In the genomic region with DNA sequence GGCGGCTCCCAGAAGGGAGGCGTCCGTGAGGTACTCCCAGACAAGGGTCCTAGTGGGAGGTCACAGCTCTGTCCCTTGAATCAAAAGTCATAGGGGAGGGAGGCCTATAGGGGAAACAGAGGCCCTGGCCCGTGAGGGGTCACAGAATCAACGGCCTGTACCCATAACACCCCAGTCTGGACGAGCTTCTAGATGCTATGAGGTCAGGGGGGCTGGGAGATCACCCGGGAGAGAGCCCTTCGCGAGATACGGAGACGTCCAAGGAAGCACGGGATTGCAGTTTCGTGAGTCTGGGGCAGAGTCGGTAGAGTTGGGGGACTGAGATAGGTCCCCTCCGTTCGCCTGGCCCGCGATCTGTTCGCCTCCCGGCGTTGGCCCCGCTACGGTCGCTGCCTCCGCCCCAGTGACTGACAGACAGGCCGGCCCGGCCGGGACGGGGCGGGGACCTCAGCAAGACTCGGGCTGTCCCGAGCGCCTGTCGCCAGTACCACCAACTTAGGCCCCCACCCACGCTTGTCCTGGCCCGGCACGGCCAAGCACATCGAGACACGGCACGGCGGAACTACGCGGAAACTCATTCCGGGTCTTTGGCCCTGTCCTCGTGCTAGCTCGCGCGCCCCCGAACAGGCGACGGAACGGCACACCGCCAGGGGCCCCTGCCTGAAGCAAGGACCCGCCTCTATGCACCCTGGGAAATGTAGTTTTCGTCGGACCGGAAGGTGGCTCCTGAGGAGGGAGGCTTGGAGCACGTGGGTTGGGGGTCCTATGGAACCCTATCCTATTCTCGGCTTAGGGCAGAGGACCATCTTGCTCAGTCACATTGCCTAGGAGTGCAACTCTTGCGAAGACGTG, we compare ENCODE assay signal across 8 mouse cellular contexts. TPM values are rescaled to one million over a fixed set of nuclear protein-coding genes. Genes with fewer than 3 reads are reported as not detected.
DNase-seq lines count a peak whose midpoint lies in the region; ATAC-seq and TF ChIP-seq lines count a peak whose summit lies in the region.

Gene Ipo13 (minus strand): TSS at position 409 of the 852 bp plus-strand sequence.

- WGBS in forebrain, embryonic 15.5 days: under 1% methylated on average over 61 of the region's 61 CpGs
- WGBS in lung, adult 2 months: under 1% methylated on average over 61 of the region's 61 CpGs

- peak within 1 kb of the TSS; percentile 90 for H3K4me3 ChIP-seq in forebrain, embryonic 15.5 days
- H3K4me3 ChIP-seq in lung, adult 2 months (replicated peaks; ENCODE audit: extremely low read depth, low read depth, low read length): peak within 1 kb of the TSS; percentile 96

- DNase-seq in ES-CJ7 (ENCODE audit: low read depth, low spot score): peak; percentile 93
- DNase-seq in cerebellum, adult 11 months: peak; percentile 89
- peak; percentile 86 for DNase-seq in heart, postnatal 25 days (ENCODE audit: low spot score)
- peak; percentile 92 to 95 for DNase-seq in layer of hippocampus, adult 18-20 months (ENCODE audit: low spot score in 2 of 2)
- DNase-seq in lung, adult 2 months: peak; percentile 97
- DNase-seq in thymus, adult 18-20 months: peak; percentile 84 to 90

- peak within 1 kb of the TSS; percentile 100 for H3K4me2 ChIP-seq in forebrain, embryonic 15.5 days (replicated peaks)

- no peaks in the 10 kb centered on the region for H3K27me3 ChIP-seq in forebrain, embryonic 15.5 days

- H3K4me1 ChIP-seq in forebrain, embryonic 15.5 days: peaks cover 54% of the 10 kb centered on the region
- H3K4me1 ChIP-seq in lung, adult 2 months (ENCODE audit: control insufficient read depth, insufficient read depth, low read length): peaks cover 9% of the 10 kb centered on the region; the same call in 1 of the 2 replicates

- H3K27ac ChIP-seq in forebrain, embryonic 15.5 days (replicated peaks): peak within 1 kb of the TSS; percentile 86

- peak within 1 kb of the TSS; percentile 92 for H3K9ac ChIP-seq in forebrain, embryonic 15.5 days (replicated peaks)

- H3K9me3 ChIP-seq in forebrain, embryonic 15.5 days: no peaks in the 10 kb centered on the region

- intact Hi-C loops in heart, postnatal 25 days (cut with DNase I): loop anchor here (1.0 to 5.0 kb wide), 2 partner anchors 23 to 262 kb away; partner anchors contain the start of gene Dph2

- TF ChIP-seq POLR2A in lung, adult 2 months (IDR thresholded peaks at IDR 0.05; ENCODE audit: borderline replicate concordance, extremely low read depth, low read depth, low read length): peak; percentile 88

- TF ChIP-seq CTCF in lung, adult 2 months (IDR thresholded peaks at IDR 0.05; ENCODE audit: insufficient read depth, low read length): no peak

- peaks cover 13% of the 10 kb centered on the region; the same call in 1 of the 2 replicates for H3K36me3 ChIP-seq in forebrain, embryonic 15.5 days

- peak; percentile 97 for ATAC-seq in forebrain, embryonic 15.5 days (replicated peaks)
- peak; percentile 84 for ATAC-seq in neutrophil, adult 5-6 weeks (ENCODE audit: extremely low read depth, insufficient number of reproducible peaks, low FRiP score, poor library complexity, severe bottlenecking)

RNA-seq across cellular contexts. Expression of gene Ipo13, which starts in this region (rescaled TPM):
- 69.3 and 75.5 TPM in 2 replicates for polyA plus RNA-seq in forebrain, embryonic 15.5 days (2015; fragmentation: Nextera tagmentation; extraction: Ambion mirVana)
- total RNA-seq in heart, postnatal 25 days (2021): 10 to 100 TPM; 76.0 to 77.1 TPM
- 100 to 1,000 TPM; 135 to 143 TPM for total RNA-seq in layer of hippocampus, adult 18-20 months (2021)
- 82.2 and 93.8 TPM in 2 replicates for polyA plus RNA-seq in lung, adult 2 months (2012; rRNA removed)
- 15.5 and 15.9 TPM in 2 replicates for total RNA-seq in neutrophil, adult 5-6 weeks (2017)

Comparison
In these comparisons a context has a peak if more than half of its experiments do, and no peak if none do; other contexts are left out.
1. Peak in every context shown above with its lines: DNase-seq, ATAC-seq, H3K4me3 ChIP-seq and H3K27ac ChIP-seq.